Mouse (Mus musculus) spleen, postnatal 0 days (tissue): Measurements from ENCODE around the gene Mns1. TPM values are rescaled to one million over a fixed set of nuclear protein-coding genes. Genes with fewer than 3 reads are reported as not detected.

Source experiments
- polyA plus RNA-seq: library from polyadenylated mRNA; unstranded; fragments of >200 nt; fragmentation: Nextera tagmentation; extraction: Ambion mirVana; gene quantifications from 2 replicates; pipeline ENCODE4 v1.2.1, GENCODE M21; 2015

Gene Mns1
- polyA plus RNA-seq = 118 and 138 TPM in 2 replicates

GRCm38 (mm10) chr9:72437822-72438701, at the start of gene Mns1:
TSS of gene Mns1 (plus strand) at chr9:72438011.

GRCm38 (mm10) chr9:72492194-72492565, 54.4 kb downstream of the Mns1 start, which contains the start of gene Tex9:
TSS of gene Tex9 (minus strand) at chr9:72492212.

Other genes starting within 250 kb of the Mns1 start
- 21.8 and 24.6 TPM in 2 replicates for gene Zfp280d, start 163.2 kb upstream of the Mns1 start, polyA plus RNA-seq
- gene Tex9, start 54.2 kb downstream of the Mns1 start, polyA plus RNA-seq = 13.3 and 15.8 TPM in 2 replicates
- 5.6 and 6.0 TPM in 2 replicates for gene Rfx7, start 94.2 kb downstream of the Mns1 start, polyA plus RNA-seq
- gene Nedd4, start 224.3 kb downstream of the Mns1 start, polyA plus RNA-seq = 132 and 154 TPM in 2 replicates